Mouse (Mus musculus): ENCODE measurements at regions not wholly inside any gene's neighbourhood (a gene's known extent, or its start where the extent isn't known, plus 50 kb on each side); places are given as distances from the start of the nearest gene placed in this dataset.

- DNase-seq = no peak
These were observed 62.7 kb upstream of the Gm15217 start for GRCm38 (mm10) chr14:46316521-46316920.

DNA sequence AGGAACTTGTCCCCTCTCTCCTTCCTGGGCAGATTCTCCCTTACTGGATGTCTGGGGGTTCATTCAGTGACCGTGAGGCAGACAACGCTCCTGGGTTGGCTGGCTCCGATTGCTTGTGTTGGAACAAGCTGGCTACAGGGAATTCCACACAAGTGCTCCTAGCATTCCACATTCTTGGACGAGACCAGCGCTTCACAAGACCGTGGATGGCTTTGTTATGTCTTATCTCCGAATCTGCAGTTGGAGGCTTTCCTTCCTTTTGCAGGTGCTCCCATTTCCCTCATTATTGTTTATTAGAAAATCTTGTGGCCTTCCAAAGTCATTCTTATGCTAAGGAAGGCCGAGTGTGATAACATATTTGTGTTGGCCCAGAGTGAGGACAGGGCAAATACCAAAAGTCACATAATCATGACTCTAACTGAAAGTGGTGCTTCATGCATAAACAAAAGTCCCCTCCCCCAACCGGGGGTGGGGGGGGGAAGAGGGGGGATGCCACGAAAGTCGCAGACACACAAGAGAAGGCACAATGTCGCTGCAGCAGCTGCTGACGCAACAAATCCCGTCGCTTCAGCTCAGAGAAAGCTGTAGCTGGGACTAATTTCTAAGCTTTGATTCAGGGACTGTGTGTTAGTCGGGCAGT lies 61.7 kb upstream of the Gm15217 start:
- DNase-seq = no peak

GRCm38 (mm10) chr14:46328064-46328463 lies 51.1 kb upstream of the Gm15217 start:
- DNase-seq = no peak
